8 mouse cellular contexts compared by ENCODE assay signal in genomic region chr15:99420101-99420500, GRCm38 (mm10). TPM values are rescaled to one million over a fixed set of nuclear protein-coding genes. Genes with fewer than 3 reads are reported as not detected.
DNase-seq lines count a peak whose midpoint lies in the region; ATAC-seq lines count a peak whose summit lies in the region.

No protein-coding gene starts in this region.

- peak overlapping the region; percentile 47 for H3K4me2 ChIP-seq in heart, embryonic 16.5 days (ENCODE audit: low read depth, low read length)
- peak overlapping the region; percentile 46 for H3K4me2 ChIP-seq in embryonic facial prominence, embryonic 13.5 days
- peak overlapping the region; percentile 46 for H3K4me2 ChIP-seq in hindbrain, embryonic 16.5 days (ENCODE audit: low read length)
- peak overlapping the region; percentile 26; the same call in 1 of the 2 replicates for H3K4me2 ChIP-seq in midbrain, embryonic 14.5 days (ENCODE audit: low read length)

- intact Hi-C loops in heart, postnatal 25 days (cut with DNase I) = no loop called here

- no peak for ATAC-seq in heart, embryonic 16.5 days (replicated peaks; ENCODE audit: extremely low read depth, insufficient read depth, low FRiP score)
- ATAC-seq in embryonic facial prominence, embryonic 13.5 days (ENCODE audit: insufficient number of reproducible peaks, insufficient read depth, low FRiP score, low TSS enrichment, low read depth) = no peak
- no peak for ATAC-seq in hindbrain, embryonic 16.5 days
- ATAC-seq in midbrain, embryonic 14.5 days (ENCODE audit: low FRiP score, low TSS enrichment) = no peak
- ATAC-seq in erythroblast, adult 5-6 weeks (replicated peaks; ENCODE audit: low FRiP score, poor library complexity, severe bottlenecking) = no peak

- WGBS in heart, embryonic 16.5 days = 35% methylated on average over 5 of the region's 5 CpGs
- WGBS in embryonic facial prominence, embryonic 13.5 days = 20% methylated on average over 5 of the region's 5 CpGs
- WGBS in hindbrain, embryonic 16.5 days = 21% methylated on average over 5 of the region's 5 CpGs
- 21% methylated on average over 5 of the region's 5 CpGs for WGBS in midbrain, embryonic 14.5 days

- H3K9ac ChIP-seq in heart, embryonic 16.5 days (ENCODE audit: low read length) = 0 out of 2 replicates have a peak overlapping the region, but pooled peaks have one; percentile 32
- 0 out of 2 replicates have a peak overlapping the region, but pooled peaks have one; percentile 52 for H3K9ac ChIP-seq in embryonic facial prominence, embryonic 13.5 days
- H3K9ac ChIP-seq in hindbrain, embryonic 16.5 days (ENCODE audit: low read depth, low read length) = no peak overlapping the region
- no peak overlapping the region for H3K9ac ChIP-seq in midbrain, embryonic 14.5 days (replicated peaks; ENCODE audit: low read length)

- no peak overlapping the region; the same call in 1 of the 2 replicates for H3K4me3 ChIP-seq in heart, embryonic 16.5 days (ENCODE audit: low read length)
- peak overlapping the region; percentile 19 for H3K4me3 ChIP-seq in embryonic facial prominence, embryonic 13.5 days
- no peak overlapping the region; the same call in 1 of the 2 replicates for H3K4me3 ChIP-seq in hindbrain, embryonic 16.5 days (ENCODE audit: low read length)
- H3K4me3 ChIP-seq in midbrain, embryonic 14.5 days (replicated peaks; ENCODE audit: low read depth, low read length) = no peak overlapping the region

- 0 out of 2 replicates have a peak, but pooled peaks cover 4% of the 10 kb centered on the region for H3K36me3 ChIP-seq in heart, embryonic 16.5 days (ENCODE audit: control insufficient read depth, insufficient read depth)
- H3K36me3 ChIP-seq in embryonic facial prominence, embryonic 13.5 days = peaks cover 38% of the 10 kb centered on the region
- H3K36me3 ChIP-seq in hindbrain, embryonic 16.5 days (ENCODE audit: control insufficient read depth, insufficient read depth, low read length) = peaks cover 12% of the 10 kb centered on the region
- H3K36me3 ChIP-seq in midbrain, embryonic 14.5 days (ENCODE audit: control insufficient read depth, insufficient read depth, low read length) = peaks cover 32% of the 10 kb centered on the region

- H3K9me3 ChIP-seq in heart, embryonic 16.5 days (replicated peaks; ENCODE audit: control insufficient read depth, low read length) = no peaks in the 10 kb centered on the region
- H3K9me3 ChIP-seq in embryonic facial prominence, embryonic 13.5 days = no peaks in the 10 kb centered on the region
- no peaks in the 10 kb centered on the region for H3K9me3 ChIP-seq in hindbrain, embryonic 16.5 days (ENCODE audit: control insufficient read depth, low read length)
- no peaks in the 10 kb centered on the region for H3K9me3 ChIP-seq in midbrain, embryonic 14.5 days (ENCODE audit: control insufficient read depth, low read length)

- H3K27me3 ChIP-seq in heart, embryonic 16.5 days (ENCODE audit: control insufficient read depth, insufficient read depth, low read length) = no peaks in the 10 kb centered on the region
- no peaks in the 10 kb centered on the region for H3K27me3 ChIP-seq in embryonic facial prominence, embryonic 13.5 days
- H3K27me3 ChIP-seq in hindbrain, embryonic 16.5 days (replicated peaks; ENCODE audit: control insufficient read depth, insufficient read depth, low read length) = no peaks in the 10 kb centered on the region
- H3K27me3 ChIP-seq in midbrain, embryonic 14.5 days (ENCODE audit: control insufficient read depth, insufficient read depth, low read length) = no peaks in the 10 kb centered on the region

- H3K27ac ChIP-seq in heart, embryonic 16.5 days (ENCODE audit: low read length) = peak overlapping the region; percentile 91
- peak overlapping the region; percentile 89 for H3K27ac ChIP-seq in embryonic facial prominence, embryonic 13.5 days
- H3K27ac ChIP-seq in hindbrain, embryonic 16.5 days (ENCODE audit: low read depth, low read length) = peak overlapping the region; percentile 77; the same call in 1 of the 2 replicates
- peak overlapping the region; percentile 32 for H3K27ac ChIP-seq in midbrain, embryonic 14.5 days (replicated peaks; ENCODE audit: low read depth, low read length)

- no peak for DNase-seq in heart, postnatal 25 days (ENCODE audit: low spot score)
- no peak for DNase-seq in midbrain, embryonic 14.5 days
- no peak for DNase-seq in ovary, postnatal 36 days (ENCODE audit: low spot score)
- DNase-seq in spleen, adult 12 weeks (ENCODE audit: low spot score) = no peak

- peaks cover 23% of the 10 kb centered on the region for H3K4me1 ChIP-seq in heart, embryonic 16.5 days (ENCODE audit: control insufficient read depth, insufficient read depth, low read length)
- H3K4me1 ChIP-seq in embryonic facial prominence, embryonic 13.5 days = peaks cover 33% of the 10 kb centered on the region
- H3K4me1 ChIP-seq in hindbrain, embryonic 16.5 days (ENCODE audit: control insufficient read depth, insufficient read depth, low read depth, low read length) = peaks cover 12% of the 10 kb centered on the region
- peaks cover 6% of the 10 kb centered on the region; the same call in 1 of the 2 replicates for H3K4me1 ChIP-seq in midbrain, embryonic 14.5 days (ENCODE audit: control insufficient read depth, insufficient read depth, low read length)

RNA-seq across cellular contexts. Expression of gene Tmbim6, which starts 27.4 kb away (rescaled TPM):
- polyA plus RNA-seq in heart, embryonic 16.5 days (2015; fragmentation: Nextera tagmentation; extraction: Ambion mirVana) = 273 and 290 TPM in 2 replicates
- 100 to 1,000 TPM; 207 to 215 TPM for total RNA-seq in heart, postnatal 25 days (2021)
- polyA plus RNA-seq in embryonic facial prominence, embryonic 13.5 days (2015; fragmentation: Nextera tagmentation; extraction: Ambion mirVana) = 266 and 285 TPM in 2 replicates
- 346 and 350 TPM in 2 replicates for polyA plus RNA-seq in hindbrain, embryonic 16.5 days (2015; fragmentation: Nextera tagmentation; extraction: Ambion mirVana)
- polyA plus RNA-seq in midbrain, embryonic 14.5 days (2014; fragmentation: Nextera tagmentation; extraction: Ambion mirVana) = 233 and 255 TPM in 2 replicates
- total RNA-seq in erythroblast, adult 5-6 weeks (2015; ENCODE audit: low replicate concordance) = 275 and 339 TPM in 2 replicates
- total RNA-seq in erythroblast, adult 5-6 weeks (2017; ENCODE audit: low replicate concordance) = 204 and 239 TPM in 2 replicates

RNA-seq across cellular contexts. Expression of gene Nckap5l, which starts 37.4 kb away (rescaled TPM):
- polyA plus RNA-seq in heart, embryonic 16.5 days (2015; fragmentation: Nextera tagmentation; extraction: Ambion mirVana) = 6.6 and 7.9 TPM in 2 replicates
- 1 to 10 TPM; 6.4 to 7.6 TPM for total RNA-seq in heart, postnatal 25 days (2021)
- polyA plus RNA-seq in embryonic facial prominence, embryonic 13.5 days (2015; fragmentation: Nextera tagmentation; extraction: Ambion mirVana) = 9.4 and 10.3 TPM in 2 replicates
- 11.6 and 17.7 TPM in 2 replicates for polyA plus RNA-seq in hindbrain, embryonic 16.5 days (2015; fragmentation: Nextera tagmentation; extraction: Ambion mirVana)
- 16.8 and 17.6 TPM in 2 replicates for polyA plus RNA-seq in midbrain, embryonic 14.5 days (2014; fragmentation: Nextera tagmentation; extraction: Ambion mirVana)
- 1.5 TPM in 1 of 2 replicates, not detected in the other for total RNA-seq in erythroblast, adult 5-6 weeks (2015; ENCODE audit: low replicate concordance)
- total RNA-seq in erythroblast, adult 5-6 weeks (2017; ENCODE audit: low replicate concordance) = not detected in 2 replicates

RNA-seq across cellular contexts. Expression of gene Fmnl3, which starts 49.8 kb away (rescaled TPM):
- polyA plus RNA-seq in heart, embryonic 16.5 days (2015; fragmentation: Nextera tagmentation; extraction: Ambion mirVana) = 13.0 and 16.6 TPM in 2 replicates
- total RNA-seq in heart, postnatal 25 days (2021) = 10 to 100 TPM; 20.1 to 21.1 TPM
- polyA plus RNA-seq in embryonic facial prominence, embryonic 13.5 days (2015; fragmentation: Nextera tagmentation; extraction: Ambion mirVana) = 29.0 and 29.5 TPM in 2 replicates
- 7.4 and 9.7 TPM in 2 replicates for polyA plus RNA-seq in hindbrain, embryonic 16.5 days (2015; fragmentation: Nextera tagmentation; extraction: Ambion mirVana)
- polyA plus RNA-seq in midbrain, embryonic 14.5 days (2014; fragmentation: Nextera tagmentation; extraction: Ambion mirVana) = 6.1 and 7.5 TPM in 2 replicates
- 1.2 and 3.6 TPM in 2 replicates for total RNA-seq in erythroblast, adult 5-6 weeks (2015; ENCODE audit: low replicate concordance)
- 3.7 and 4.5 TPM in 2 replicates for total RNA-seq in erythroblast, adult 5-6 weeks (2017; ENCODE audit: low replicate concordance)

RNA-seq across cellular contexts. Expression of gene Bcdin3d, which starts 54.4 kb away (rescaled TPM):
- 12.5 and 13.0 TPM in 2 replicates for polyA plus RNA-seq in heart, embryonic 16.5 days (2015; fragmentation: Nextera tagmentation; extraction: Ambion mirVana)
- total RNA-seq in heart, postnatal 25 days (2021) = 1 to 10 TPM; 3.2 to 4.0 TPM
- polyA plus RNA-seq in embryonic facial prominence, embryonic 13.5 days (2015; fragmentation: Nextera tagmentation; extraction: Ambion mirVana) = 16.3 and 17.3 TPM in 2 replicates
- 16.8 and 17.7 TPM in 2 replicates for polyA plus RNA-seq in hindbrain, embryonic 16.5 days (2015; fragmentation: Nextera tagmentation; extraction: Ambion mirVana)
- polyA plus RNA-seq in midbrain, embryonic 14.5 days (2014; fragmentation: Nextera tagmentation; extraction: Ambion mirVana) = 23.0 and 24.6 TPM in 2 replicates
- not detected in 2 replicates for total RNA-seq in erythroblast, adult 5-6 weeks (2015; ENCODE audit: low replicate concordance)
- 0.98 and 2.1 TPM in 2 replicates for total RNA-seq in erythroblast, adult 5-6 weeks (2017; ENCODE audit: low replicate concordance)

Comparison
In these comparisons a context has a peak if more than half of its experiments do, and no peak if none do; other contexts are left out.
1. H3K27ac ChIP-seq: peak in every context shown above with its lines; median percentile 91 in heart, embryonic 16.5 days; 89 in embryonic facial prominence, embryonic 13.5 days; 77 in hindbrain, embryonic 16.5 days; 32 in midbrain, embryonic 14.5 days.
2. H3K9ac ChIP-seq: peak in heart, embryonic 16.5 days (single experiment) and embryonic facial prominence, embryonic 13.5 days (single experiment); none in hindbrain, embryonic 16.5 days (single experiment) and midbrain, embryonic 14.5 days (single experiment).
3. Peak in every context shown above with its lines, with median percentiles within 50 percentile points of each other: H3K4me2 ChIP-seq.